Mouse (Mus musculus) cerebellum, adult 2 months (tissue): Measurements from ENCODE around the gene Lix1l.
A peak's percentile ranks its signal among the peaks of the same experiment; 100 is the strongest.

Experiments
- CTCF ChIP-seq: fragments of 200-500 bp; IDR thresholded peaks from 2 replicates; pipeline ENCODE4 v1.5.1; 2011; ENCODE audit warnings: low read depth, mild to moderate bottlenecking, control low read depth, low read length, moderate library complexity, borderline replicate concordance; ENCODE audit not compliant: insufficient read depth
- POLR2A ChIP-seq: fragments of 200-500 bp; IDR thresholded peaks from 2 replicates; pipeline ENCODE4 v1.6.1; 2011; ENCODE audit warnings: low read length, control low read depth, borderline replicate concordance; ENCODE audit not compliant: insufficient read depth

DNA sequence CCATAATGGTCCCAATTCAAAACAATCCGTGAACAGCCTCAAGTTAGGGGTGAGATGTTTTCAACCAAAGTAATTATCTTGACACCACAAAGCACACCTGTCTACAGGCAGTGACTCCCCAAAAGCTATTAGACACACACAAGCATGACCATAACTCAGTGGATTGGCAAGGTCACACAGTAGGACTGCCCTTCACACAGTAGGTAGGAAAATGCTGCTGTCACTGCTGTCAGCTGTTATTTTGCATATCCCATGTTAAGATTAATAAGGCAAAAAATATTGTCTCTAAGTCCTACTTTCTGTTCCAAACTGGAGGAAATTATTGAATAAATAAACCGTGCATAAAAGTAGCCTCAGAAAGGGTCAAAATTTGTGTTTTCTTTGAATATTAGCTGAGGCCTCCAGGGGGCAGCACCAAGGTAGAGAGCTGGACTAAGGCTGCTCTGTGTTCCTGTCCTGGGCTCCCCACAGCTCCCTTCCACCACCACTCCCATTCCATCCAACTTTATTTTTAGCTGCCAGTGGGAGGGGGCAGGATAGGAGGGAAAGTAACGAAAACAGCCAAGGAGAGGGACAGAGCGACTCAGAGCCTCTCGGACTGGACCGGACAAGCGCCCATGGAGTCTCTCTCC lies 44.2 kb downstream of the Lix1l start, which contains the start of gene Itga10:
- TF ChIP-seq CTCF (peak; percentile 52; the same call in 1 of the 2 replicates), POLR2A (no peak)
